ENCODE assay signal across 21 mouse cellular contexts in the genomic region with DNA sequence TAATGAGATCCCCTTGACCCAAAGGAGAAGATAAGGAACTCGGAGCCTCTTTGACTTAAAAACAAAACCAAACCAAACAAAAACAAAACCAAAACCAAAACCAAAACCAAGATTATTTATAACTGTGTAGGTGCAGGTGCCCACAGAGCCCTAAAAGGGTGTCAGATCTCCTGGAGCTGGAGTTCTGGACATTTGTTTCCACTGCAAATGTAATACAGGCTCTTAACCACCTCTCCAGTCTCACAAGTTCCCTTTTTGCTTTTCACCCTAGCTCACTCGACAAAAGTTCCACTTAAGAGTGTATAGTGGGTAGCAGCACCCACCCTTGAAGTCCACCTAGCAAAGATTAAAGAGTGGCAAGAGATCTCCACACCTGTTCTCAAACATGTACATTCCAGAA. TPM values are rescaled to one million over a fixed set of nuclear protein-coding genes. Genes with fewer than 3 reads are reported as not detected.
DNase-seq lines count a peak whose midpoint lies in the region; ATAC-seq and TF ChIP-seq lines count a peak whose summit lies in the region.
"Had no signal": no experiment of that assay in that cellular context is flagged by ENCODE, and none has a peak within 500 bp of the region (broad histone marks: within the 10 kb centered on the region; RNA-seq: fewer than 3 reads in every experiment).

No protein-coding gene starts in this region.

- H3K9me3 ChIP-seq in lung, embryonic 14.5 days (ENCODE audit: low read depth, low read length) = no peaks in the 10 kb centered on the region
- H3K9me3 ChIP-seq: forebrain, embryonic 15.5 days; limb, embryonic 10.5 days; liver, embryonic 15.5 days; megakaryocyte, embryonic 14.5 days had no signal

- 11% methylated on average over 2 of the region's 2 CpGs for WGBS in lung, embryonic 14.5 days

- peaks cover 4% of the 10 kb centered on the region; the same call in 1 of the 2 replicates for H3K4me1 ChIP-seq in lung, embryonic 14.5 days (ENCODE audit: insufficient read depth)
- no peaks in the 10 kb centered on the region for H3K4me1 ChIP-seq in brown adipose tissue, adult 24 weeks (ENCODE audit: control insufficient read depth, insufficient read depth, insufficient read length, low read length)

- no peaks in the 10 kb centered on the region for H3K36me3 ChIP-seq in lung, embryonic 14.5 days (ENCODE audit: insufficient read depth)
- no peaks in the 10 kb centered on the region for H3K36me3 ChIP-seq in myocyte (ENCODE audit: control insufficient read depth, insufficient read depth)
- H3K36me3 ChIP-seq: forebrain, embryonic 15.5 days; limb, embryonic 10.5 days; liver, embryonic 15.5 days had no signal

- no peak overlapping the region for H3K9ac ChIP-seq in lung, embryonic 14.5 days
- H3K9ac ChIP-seq: forebrain, embryonic 15.5 days; liver, embryonic 15.5 days had no signal

- no peak overlapping the region for H3K4me2 ChIP-seq in lung, embryonic 14.5 days
- peak overlapping the region; percentile 30 for H3K4me2 ChIP-seq in myocyte (ENCODE audit: low read depth)
- H3K4me2 ChIP-seq: forebrain, embryonic 15.5 days; heart, embryonic 11.5 days; liver, embryonic 15.5 days had no signal

- TF ChIP-seq POLR2A in myocyte (IDR thresholded peaks at IDR 0.05; ENCODE audit: insufficient read length, low read depth) = no peak

- no peak overlapping the region for H3K27ac ChIP-seq in lung, embryonic 14.5 days (ENCODE audit: low read depth)
- H3K27ac ChIP-seq in brown adipose tissue, adult 24 weeks (replicated peaks; ENCODE audit: low read depth, low read length) = no peak overlapping the region
- H3K27ac ChIP-seq: forebrain, embryonic 15.5 days; hindbrain, postnatal 0 days; limb, embryonic 10.5 days; liver, embryonic 15.5 days had no signal

- TF ChIP-seq CTCF in lung, embryonic 14.5 days (IDR thresholded peaks at IDR 0.05; ENCODE audit: low read depth) = no peak

- peak; percentile 19 for DNase-seq in lung, embryonic 14.5 days
- no peak for DNase-seq in lung, postnatal 10 days
- peak; percentile 58 for DNase-seq in CD4-positive, CD25-positive, alpha-beta regulatory T cell, adult 2 months (ENCODE audit: low read depth, low spot score)
- DNase-seq in gastrocnemius, postnatal 25 days = no peak
- DNase-seq in thymus, postnatal 0 days (ENCODE audit: low spot score) = no peak
- no peak for DNase-seq in cerebellum, adult 11-12 months
- DNase-seq: adrenal gland, postnatal 36 days; cerebellum, adult 18-20 months; cerebellum, postnatal 14 days; kidney, adult 11 months; liver; midbrain, embryonic 14.5 days; thymus, postnatal 25 days had no signal

- no peaks in the 10 kb centered on the region for H3K79me2 ChIP-seq in myocyte (ENCODE audit: control insufficient read depth, insufficient read depth)

- H3ac ChIP-seq in myocyte (ENCODE audit: control insufficient read depth, insufficient read length) = no peak overlapping the region

- H3K27me3 ChIP-seq in lung, embryonic 14.5 days (ENCODE audit: insufficient read depth, low read length) = peaks cover 4% of the 10 kb centered on the region; the same call in 1 of the 2 replicates
- H3K27me3 ChIP-seq in myocyte (ENCODE audit: control insufficient read depth, insufficient read depth, insufficient read length) = no peaks in the 10 kb centered on the region

- H3K4me3 ChIP-seq in lung, embryonic 14.5 days (ENCODE audit: low read depth, low read length) = no peak overlapping the region
- 0 out of 2 replicates have a peak overlapping the region, but pooled peaks have one; percentile 21 for H3K4me3 ChIP-seq in brown adipose tissue, adult 24 weeks (ENCODE audit: insufficient read depth, low read depth, low read length)
- no peak overlapping the region for H3K4me3 ChIP-seq in myocyte
- H3K4me3 ChIP-seq: forebrain, embryonic 15.5 days; limb, embryonic 10.5 days; liver, embryonic 15.5 days had no signal

- no peak for ATAC-seq in lung, embryonic 14.5 days (ENCODE audit: insufficient read depth)
- ATAC-seq: forebrain, embryonic 15.5 days; hindbrain, postnatal 0 days had no signal

TF ChIP-seq in myocyte, 11 proteins besides CTCF, POLR2A, EP300 and RAD21:
- no peak for TF ChIP-seq MYOD1 (IDR thresholded peaks at IDR 0.05; ENCODE audit: control insufficient read depth in 1 of 3, insufficient read length in 2 of 3, low read depth in 2 of 3)
- TF ChIP-seq USF1 (IDR thresholded peaks at IDR 0.05; ENCODE audit: low read depth) = no peak
- TF ChIP-seq SRF (IDR thresholded peaks at IDR 0.05; ENCODE audit: control insufficient read depth, insufficient read length, low read depth) = no peak
- TF ChIP-seq TCF3 (IDR thresholded peaks at IDR 0.05; ENCODE audit: insufficient read length, low read depth) = no peak
- no peak for TF ChIP-seq REST (IDR thresholded peaks at IDR 0.05; ENCODE audit: insufficient read depth, insufficient read length)
- no peak for TF ChIP-seq CEBPB (IDR thresholded peaks at IDR 0.05; ENCODE audit: insufficient read depth, poor library complexity, severe bottlenecking)
- no peak for TF ChIP-seq E2F4 (IDR thresholded peaks at IDR 0.05; ENCODE audit: insufficient read depth)
- TF ChIP-seq TCF12 (IDR thresholded peaks at IDR 0.05; ENCODE audit: insufficient read depth, poor library complexity, severe bottlenecking) = no peak
- no peak for TF ChIP-seq MYOG (IDR thresholded peaks at IDR 0.05; ENCODE audit: control insufficient read depth in 1 of 3, insufficient read depth in 1 of 3, insufficient read length in 2 of 3, low read depth in 2 of 3)
- TF ChIP-seq POLR2AphosphoS2 (IDR thresholded peaks at IDR 0.05; ENCODE audit: insufficient read length, low read depth) = no peak
- no peak for TF ChIP-seq MAX (IDR thresholded peaks at IDR 0.05; ENCODE audit: low read depth)

RNA-seq across cellular contexts. Expression of a gene that starts 2.6 kb away (rescaled TPM):
- polyA plus RNA-seq in lung, embryonic 14.5 days (2014; fragmentation: Nextera tagmentation; extraction: Ambion mirVana) = 18.6 and 20.7 TPM in 2 replicates
- polyA plus RNA-seq in brown adipose tissue, adult 24 weeks (2012; ENCODE audit: insufficient read depth, insufficient read length, missing spikeins) = 6.6 and 6.7 TPM in 2 replicates
- polyA plus RNA-seq in myocyte (2012; fragmentation: generic; extraction: Trizol) = 8.2 TPM
- 1 to 10 TPM; 2.8 to 3.2 TPM for total RNA-seq in gastrocnemius, postnatal 25 days (2021)
- polyA plus RNA-seq in thymus, postnatal 0 days (2015; fragmentation: Nextera tagmentation; extraction: Ambion mirVana) = 5.9 and 7.6 TPM in 2 replicates

Comparison
In these comparisons a context has a peak if more than half of its experiments do, and no peak if none do; other contexts are left out.
1. DNase-seq: peak in lung, embryonic 14.5 days (single experiment) and CD4-positive, CD25-positive, alpha-beta regulatory T cell, adult 2 months (single experiment); none in lung, postnatal 10 days (single experiment), gastrocnemius, postnatal 25 days (single experiment), thymus, postnatal 0 days (single experiment) and cerebellum, adult 11-12 months (single experiment).